Mouse (Mus musculus) olfactory bulb, adult 2 months (tissue): ENCODE results near the gene Lysmd2. TPM values are rescaled to one million over a fixed set of nuclear protein-coding genes. Genes with fewer than 3 reads are reported as not detected.
"Not testable (repeated sequence)": the region's sequence is repeated elsewhere in the genome, so short reads cannot be mapped to it uniquely, and the experiment has no call there.

Experiments used
- H3K27ac ChIP-seq: fragments of 200-500 bp; 2 replicates; pipeline ENCODE4 v1.5.1; 2012; ENCODE audit warnings: low read depth, low read length; ENCODE audit not compliant: insufficient read depth
- H3K4me1 ChIP-seq: fragments of 200-500 bp; 2 replicates; pipeline ENCODE4 v1.6.1; 2012; ENCODE audit warnings: low read length; ENCODE audit not compliant: control insufficient read depth, insufficient read depth
- H3K4me3 ChIP-seq: fragments of 200-500 bp; 2 replicates; pipeline ENCODE4 v1.5.1; 2012; ENCODE audit warnings: mild to moderate bottlenecking, low read depth, low read length, moderate library complexity; ENCODE audit not compliant: insufficient read depth
- CTCF ChIP-seq: fragments of 200-500 bp; IDR thresholded peaks from 2 replicates; pipeline ENCODE4 v1.5.1; 2012; ENCODE audit warnings: low read depth, mild to moderate bottlenecking, low read length, moderate library complexity; ENCODE audit not compliant: insufficient read depth
- POLR2A ChIP-seq: fragments of 200-500 bp; IDR thresholded peaks from 2 replicates; pipeline ENCODE4 v1.6.1; 2012; ENCODE audit warnings: mild to moderate bottlenecking, low read depth, low read length, moderate library complexity; ENCODE audit not compliant: insufficient read depth
- WGBS: fragments of 180-500 bp; shearing (Covaris S2); methylation state at CpG from one replicate; pipeline ENCODE4 v1.1.7; 2018; 5-methylcytosine and 5-hydroxymethylcytosine counted together
- polyA plus RNA-seq: library from polyadenylated mRNA; stranded (reverse); fragments of >200 nt; gene quantifications from 2 replicates; pipeline ENCODE4 v1.2.4, GENCODE M21; 2012; ENCODE audit warnings: low replicate concordance; ENCODE audit not compliant: missing spikeins, insufficient read depth, insufficient read length

The Lysmd2 gene
- polyA plus RNA-seq, 1 experiment = not detected

GRCm38 (mm10) chr9:75653981-75654911 lies 28.7 kb downstream of the Lysmd2 start:
- WGBS = 58% methylated on average over 12 of the region's 12 CpGs
- no peak overlapping the region for H3K4me3 ChIP-seq
- peaks cover 2% of the 10 kb centered on the region; the same call in 1 of the 2 replicates for H3K4me1 ChIP-seq
- no peak overlapping the region for H3K27ac ChIP-seq
- TF ChIP-seq CTCF (no peak), POLR2A (no peak)

- H3K4me1 ChIP-seq, H3K4me3 ChIP-seq, H3K27ac ChIP-seq: not testable (repeated sequence)
- WGBS = 84% methylated on average over 3 of the region's 3 CpGs
These were observed 30.9 kb downstream of the Lysmd2 start for GRCm38 (mm10) chr9:75656456-75656855.

GRCm38 (mm10) chr9:75660917-75661316 lies 35.4 kb downstream of the Lysmd2 start:
- WGBS = 71% methylated on average over 8 of the region's 8 CpGs
- Histone ChIP-seq H3K4me3 (no peak overlapping the region), H3K4me1 (no peaks in the 10 kb centered on the region), H3K27ac (no peak overlapping the region)
- no peak for TF ChIP-seq POLR2A
- no peak for TF ChIP-seq CTCF

GRCm38 (mm10) chr9:75665364-75665763 lies 39.8 kb downstream of the Lysmd2 start:
- Histone ChIP-seq H3K4me3 (no peak overlapping the region), H3K4me1 (no peaks in the 10 kb centered on the region), H3K27ac (no peak overlapping the region)
- TF ChIP-seq CTCF = no peak
- no peak for TF ChIP-seq POLR2A
- 60% methylated on average over 6 of the region's 6 CpGs for WGBS

DNA sequence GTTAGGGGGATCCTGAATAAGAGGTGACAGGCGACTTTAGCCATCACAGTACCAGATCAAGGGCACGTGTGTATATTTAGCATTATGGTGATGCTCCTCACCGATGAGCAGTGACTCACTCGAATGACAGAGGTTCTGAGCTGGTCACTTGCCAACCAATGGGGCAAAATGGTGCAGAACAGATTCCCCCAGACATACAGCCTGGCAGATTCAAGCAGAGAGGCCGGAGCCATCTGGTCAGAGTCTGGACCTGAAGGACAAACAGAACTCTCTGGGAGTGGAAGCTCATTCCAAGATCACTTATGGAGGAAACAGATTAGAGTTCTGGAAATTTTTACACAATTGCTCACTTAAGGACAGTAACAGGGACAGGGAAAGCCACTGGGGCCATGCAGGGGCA lies 41.1 kb downstream of the Lysmd2 start:
- no peak overlapping the region for H3K27ac ChIP-seq

DNA sequence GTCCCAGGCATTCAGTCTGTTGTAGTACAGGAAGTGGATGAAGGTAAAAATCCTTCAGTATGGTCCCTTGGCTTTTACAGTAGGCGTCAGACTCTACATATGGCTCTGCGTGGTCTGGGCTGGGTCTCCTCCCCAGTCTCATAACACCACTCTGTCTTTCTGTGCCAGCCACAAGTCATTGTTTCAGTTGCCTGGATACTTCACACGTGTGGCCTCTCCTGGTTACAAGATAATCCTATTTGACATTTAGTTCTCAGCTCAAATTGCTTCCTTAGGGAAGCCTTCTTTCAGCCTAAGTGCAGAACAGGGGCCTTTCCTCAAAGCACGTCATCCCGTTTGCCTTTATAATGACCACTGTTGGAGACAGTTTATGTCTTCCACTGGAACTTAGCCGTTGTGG lies 47.2 kb downstream of the Lysmd2 start:
- TF ChIP-seq CTCF (no peak), POLR2A (no peak)
- WGBS = 54% methylated on average over 6 of the region's 6 CpGs
- no peaks in the 10 kb centered on the region for H3K4me1 ChIP-seq
- no peak overlapping the region for H3K4me3 ChIP-seq
- H3K27ac ChIP-seq = no peak overlapping the region

More for the DNA sequence above, 41.1 kb downstream of the Lysmd2 start:
- WGBS = 58% methylated on average over 5 of the region's 5 CpGs
- Histone ChIP-seq H3K4me1 (no peaks in the 10 kb centered on the region), H3K4me3 (no peak overlapping the region)
- TF ChIP-seq CTCF (no peak), POLR2A (no peak)

DNA sequence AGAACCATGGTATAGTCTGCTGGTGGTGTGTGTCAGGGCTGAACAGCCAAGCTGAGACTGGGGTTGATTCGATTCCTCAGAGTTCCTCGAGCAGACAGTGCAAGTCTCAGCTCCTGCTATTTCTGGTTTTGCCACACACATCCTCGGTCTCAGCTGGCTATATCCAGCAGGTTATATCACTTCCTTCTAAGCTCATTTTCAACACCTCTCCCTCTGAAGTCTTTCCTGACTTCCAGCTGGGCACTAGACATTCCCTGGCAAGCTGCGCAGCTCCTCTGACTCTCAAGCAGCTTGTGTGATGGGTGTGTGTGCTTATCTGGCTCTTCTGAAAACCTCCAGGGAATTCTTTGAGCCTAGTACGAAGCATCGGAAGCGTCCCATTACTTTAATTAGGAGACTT lies 50.7 kb downstream of the Lysmd2 start:
- Histone ChIP-seq H3K4me1 (no peaks in the 10 kb centered on the region), H3K4me3 (no peak overlapping the region), H3K27ac (no peak overlapping the region)
- TF ChIP-seq CTCF (no peak), POLR2A (no peak)
- 72% methylated on average over 7 of the region's 7 CpGs for WGBS

- TF ChIP-seq CTCF = no peak
- no peak for TF ChIP-seq POLR2A
- WGBS = 61% methylated on average over 7 of the region's 7 CpGs
- H3K4me3 ChIP-seq = no peak overlapping the region
- H3K27ac ChIP-seq = no peak overlapping the region
- no peaks in the 10 kb centered on the region for H3K4me1 ChIP-seq
These were observed 52.8 kb downstream of the Lysmd2 start for GRCm38 (mm10) chr9:75678341-75678740.

DNA sequence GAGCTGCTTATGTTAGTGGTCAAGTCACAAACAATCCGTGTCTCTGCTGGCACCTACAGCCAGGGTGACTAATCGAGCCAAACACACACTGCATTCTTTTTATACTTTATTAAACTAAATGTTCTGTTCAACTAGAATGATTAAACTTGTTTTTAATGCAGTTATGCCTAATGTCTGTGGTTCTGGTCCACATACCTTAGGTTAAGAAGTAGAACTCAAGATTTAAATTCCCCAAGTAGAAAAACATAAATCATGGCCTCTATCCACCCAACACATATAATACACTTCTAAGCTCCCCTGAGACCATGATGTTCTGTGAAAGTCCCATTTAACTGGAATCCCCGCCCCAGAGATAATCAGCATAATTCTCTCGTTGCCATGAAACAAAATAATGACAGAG lies 54.1 kb downstream of the Lysmd2 start:
- Histone ChIP-seq H3K4me1 (no peaks in the 10 kb centered on the region), H3K27ac (no peak overlapping the region), H3K4me3 (no peak overlapping the region)
- 43% methylated on average over 4 of the region's 4 CpGs for WGBS
- TF ChIP-seq CTCF = no peak
- no peak for TF ChIP-seq POLR2A

DNA sequence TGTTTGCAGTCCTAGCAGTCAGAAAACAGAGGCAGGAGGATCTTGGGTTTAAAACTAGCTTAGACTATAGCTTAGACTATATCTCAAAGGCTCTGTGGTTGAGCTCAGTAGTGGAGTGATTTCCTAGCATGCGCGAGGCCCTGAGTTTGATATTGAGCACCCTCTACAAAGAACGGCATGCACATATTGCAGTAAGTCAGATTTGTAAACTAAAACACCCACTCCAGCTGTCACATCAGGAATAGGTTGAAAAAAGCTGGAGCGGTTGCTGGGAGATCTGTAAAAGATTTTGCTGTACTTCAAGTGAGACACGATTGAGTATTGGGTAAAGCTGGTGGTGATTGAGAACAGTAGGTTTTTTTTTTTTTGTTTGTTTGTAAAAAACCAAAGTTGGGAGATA lies 55.1 kb downstream of the Lysmd2 start:
- Histone ChIP-seq H3K4me3 (no peak overlapping the region), H3K4me1 (no peaks in the 10 kb centered on the region), H3K27ac (no peak overlapping the region)
- 68% methylated on average over 5 of the region's 5 CpGs for WGBS
- TF ChIP-seq POLR2A = no peak
- no peak for TF ChIP-seq CTCF
